Mouse (Mus musculus): ENCODE data around the gene Nr2c2. TPM values are rescaled to one million over a fixed set of nuclear protein-coding genes. Genes with fewer than 3 reads are reported as not detected.
"Not testable (repeated sequence)": the region's sequence is repeated elsewhere in the genome, so short reads cannot be mapped to it uniquely, and the experiment has no call there.

The Nr2c2 gene
- total and polyA plus RNA-seq, 2 experiments from 2014 or later: 31.8 to 80.7 TPM

DNA sequence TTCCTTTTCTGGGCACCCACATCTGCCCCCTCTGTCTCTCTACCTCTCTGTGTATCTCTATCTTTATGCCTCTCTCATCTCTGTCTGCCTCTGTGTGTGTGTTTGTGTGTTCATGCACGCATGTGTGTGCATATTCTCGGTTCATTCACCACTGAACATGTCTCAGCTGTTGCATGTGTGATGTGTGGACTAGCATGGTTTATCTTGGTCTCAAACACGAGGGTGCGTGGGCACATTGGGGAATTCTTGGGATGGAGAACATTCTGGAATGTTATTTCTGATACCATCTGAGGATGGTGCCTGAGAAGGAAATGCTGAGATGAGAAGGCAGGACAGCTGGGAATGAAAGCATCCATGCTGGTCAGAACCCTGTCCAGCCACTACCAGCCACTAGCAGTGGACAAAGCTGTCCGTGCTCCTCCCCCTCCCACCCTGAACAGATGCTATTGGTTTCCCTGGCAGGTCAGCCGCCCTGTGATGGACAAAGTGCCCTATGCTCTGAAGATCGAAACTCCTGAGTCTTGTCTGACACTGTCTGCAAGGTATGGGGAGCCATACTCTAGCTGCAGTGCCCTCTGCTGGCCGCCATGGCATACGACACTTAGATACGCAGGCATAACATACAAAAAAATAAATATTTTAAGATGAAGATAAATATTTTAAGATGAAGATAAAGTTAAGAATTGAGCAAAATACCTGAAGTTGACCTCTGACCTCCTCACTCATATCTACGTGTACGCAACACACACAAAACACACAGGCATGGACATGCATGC, 25.3 kb upstream of the Nr2c2 start:
- DNase-seq (ENCODE audit: low spot score) (peak; percentile 79), ATAC-seq (peak; percentile 52)
- Histone ChIP-seq H3K9me3 (ENCODE audit: low read length) (no peaks in the 10 kb centered on the region), H3K9ac (replicated peaks; ENCODE audit: low read length) (no peak overlapping the region), H3K4me1 (ENCODE audit: insufficient read depth, low read length) (no peaks in the 10 kb centered on the region), H3K27ac (no peak overlapping the region), H3K4me3 (ENCODE audit: low read length) (no peak overlapping the region), H3K36me3 (ENCODE audit: insufficient read depth, low read length) (no peaks in the 10 kb centered on the region), H3K4me2 (ENCODE audit: low read depth, low read length) (no peak overlapping the region), H3K27me3 (ENCODE audit: insufficient read depth, low read length) (no peaks in the 10 kb centered on the region)
- peak; percentile 82 for TF ChIP-seq CTCF (IDR thresholded peaks at IDR 0.05; ENCODE audit: low read depth)
- WGBS: 56% methylated on average over 12 of the region's 12 CpGs

DNA sequence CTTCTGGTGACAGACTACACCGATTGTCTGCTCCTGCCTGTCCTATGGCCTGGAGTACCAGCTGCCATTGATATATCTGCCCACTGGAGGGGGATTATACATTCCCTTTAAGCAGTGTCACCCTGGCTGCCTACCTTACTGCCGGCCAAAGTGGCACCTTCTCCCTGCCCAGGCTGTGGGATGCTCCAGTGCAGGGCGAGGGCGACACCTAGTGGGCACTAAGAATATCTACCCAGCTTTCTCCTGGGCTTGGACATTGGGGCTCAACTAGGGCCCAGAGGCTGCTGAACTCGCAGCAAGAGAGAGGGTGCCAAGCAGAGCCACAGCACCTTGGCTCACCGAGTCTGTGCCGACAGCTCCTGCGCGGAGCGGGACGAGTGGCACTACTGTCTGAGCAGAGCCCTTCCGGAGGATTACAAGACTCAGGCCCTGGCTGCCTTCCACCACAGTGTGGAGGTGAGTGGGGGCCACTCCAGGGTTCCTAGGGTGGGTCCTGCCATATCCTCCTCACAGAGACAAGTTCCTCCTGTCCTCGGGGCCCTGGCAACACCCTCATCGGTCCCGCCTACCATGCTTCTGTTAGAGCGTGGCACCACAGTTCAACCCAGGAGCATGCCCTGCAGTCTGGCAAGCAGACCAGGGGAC, 23.9 kb upstream of the Nr2c2 start:
- no peak overlapping the region for H3K4me3 ChIP-seq (ENCODE audit: low read length)
- no peaks in the 10 kb centered on the region for H3K36me3 ChIP-seq (ENCODE audit: insufficient read depth, low read length)
- H3K9me3 ChIP-seq (ENCODE audit: low read length): no peaks in the 10 kb centered on the region
- no peaks in the 10 kb centered on the region for H3K4me1 ChIP-seq (ENCODE audit: insufficient read depth, low read length)
- no peak overlapping the region for H3K9ac ChIP-seq (replicated peaks; ENCODE audit: low read length)
- 28% methylated on average over 16 of the region's 16 CpGs for WGBS
- DNase-seq (ENCODE audit: low spot score) (peak; percentile 87), ATAC-seq (peak; percentile 91)
- TF ChIP-seq CTCF (IDR thresholded peaks at IDR 0.05; ENCODE audit: low read depth): peak; percentile 100
- H3K4me2 ChIP-seq (ENCODE audit: low read depth, low read length): no peak overlapping the region
- no peaks in the 10 kb centered on the region for H3K27me3 ChIP-seq (ENCODE audit: insufficient read depth, low read length)
- no peak overlapping the region for H3K27ac ChIP-seq

DNA sequence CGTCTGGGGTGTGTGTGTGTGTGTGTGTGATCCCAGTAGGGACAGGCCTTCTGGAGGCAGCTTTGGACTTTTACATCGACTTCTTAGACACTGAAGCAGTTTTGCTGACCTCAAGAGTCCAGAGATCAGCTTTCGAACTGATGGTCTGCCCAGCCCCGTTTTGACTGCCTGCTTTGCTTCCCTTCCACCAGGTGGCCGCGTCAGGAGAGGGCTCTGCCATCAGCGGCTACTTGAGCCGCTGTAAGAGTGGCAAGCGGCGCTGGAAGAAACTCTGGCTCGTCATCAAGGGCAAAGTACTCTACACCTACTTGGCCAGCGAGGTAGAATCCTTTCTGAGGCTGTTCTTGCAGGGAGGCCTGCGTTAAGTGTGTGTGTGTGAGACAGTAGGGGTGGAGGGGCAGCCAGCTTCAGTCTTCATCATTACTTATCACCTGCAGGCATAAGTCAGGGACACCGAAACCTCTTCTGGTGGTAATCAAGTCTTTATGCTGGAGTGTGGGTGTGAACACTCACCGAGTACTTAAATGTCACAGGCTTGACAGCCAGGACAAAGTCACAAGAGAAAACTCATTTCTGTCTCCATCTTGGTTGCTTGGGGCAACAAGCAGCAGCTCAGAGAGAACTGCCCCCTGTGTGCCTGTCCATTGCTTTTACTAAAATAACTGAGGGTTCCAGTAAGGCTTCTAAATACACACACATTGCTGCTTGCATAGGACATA, 19.9 kb upstream of the Nr2c2 start:
- H3K9ac ChIP-seq (replicated peaks; ENCODE audit: low read length): no peak overlapping the region
- H3K9me3 ChIP-seq (ENCODE audit: low read length): no peaks in the 10 kb centered on the region
- H3K4me1 ChIP-seq (ENCODE audit: insufficient read depth, low read length): no peaks in the 10 kb centered on the region
- H3K4me3 ChIP-seq (ENCODE audit: low read length): no peak overlapping the region
- no peak overlapping the region for H3K4me2 ChIP-seq (ENCODE audit: low read depth, low read length)
- peak; percentile 41; the same call in 1 of the 2 replicates for TF ChIP-seq CTCF (IDR thresholded peaks at IDR 0.05; ENCODE audit: low read depth)
- ATAC-seq: no peak
- DNase-seq (ENCODE audit: low spot score): peak; percentile 19
- WGBS: 57% methylated on average over 15 of the region's 15 CpGs
- H3K27ac ChIP-seq: no peak overlapping the region
- H3K36me3 ChIP-seq (ENCODE audit: insufficient read depth, low read length): no peaks in the 10 kb centered on the region
- H3K27me3 ChIP-seq (ENCODE audit: insufficient read depth, low read length): no peaks in the 10 kb centered on the region

DNA sequence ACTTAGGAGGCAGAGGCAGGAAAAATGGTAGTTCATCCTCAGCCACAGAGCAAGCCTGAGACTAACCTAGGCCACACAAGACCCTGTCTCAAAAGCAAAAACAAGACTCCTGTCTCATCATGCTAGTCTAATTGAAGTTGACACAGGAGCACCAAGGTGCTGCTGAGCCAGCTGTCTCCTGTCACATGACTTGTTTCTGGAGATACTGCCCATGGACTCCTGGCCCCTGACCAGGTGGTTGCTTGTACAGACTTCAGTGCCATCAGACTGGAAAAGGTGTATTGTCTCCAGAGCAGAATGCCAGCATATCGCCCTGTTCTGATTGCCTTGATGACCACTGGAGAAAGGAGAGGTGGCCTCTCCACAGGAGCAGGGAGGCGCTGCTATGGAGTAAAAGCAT, 10.5 kb upstream of the Nr2c2 start:
- no peaks in the 10 kb centered on the region for H3K4me1 ChIP-seq (ENCODE audit: insufficient read depth, low read length)

DNA sequence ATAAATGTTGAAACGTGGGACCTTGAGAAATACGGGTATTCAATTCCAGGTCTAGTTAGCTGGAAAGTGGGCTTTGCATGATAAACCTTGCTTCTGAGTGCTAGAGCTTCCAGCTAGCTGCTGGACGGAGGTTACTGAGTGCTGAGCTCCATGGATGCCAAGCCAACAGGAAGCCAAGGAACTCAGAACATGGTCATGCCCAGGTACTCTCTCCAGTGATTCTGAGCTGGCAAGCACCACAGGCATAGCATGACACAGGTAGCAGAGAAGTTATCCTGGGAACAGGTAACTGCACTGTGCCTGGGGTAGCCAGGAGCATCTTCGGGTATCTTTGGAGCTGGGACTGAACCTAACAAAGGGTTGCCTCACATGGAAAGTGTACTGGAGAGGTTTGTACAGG, 8.4 kb upstream of the Nr2c2 start:
- H3K27ac ChIP-seq: no peak overlapping the region
- no peak overlapping the region for H3K4me2 ChIP-seq (ENCODE audit: low read depth, low read length)
- H3K4me3 ChIP-seq (ENCODE audit: low read length): no peak overlapping the region
- 85% methylated on average over 4 of the region's 4 CpGs for WGBS
- H3K36me3 ChIP-seq (ENCODE audit: insufficient read depth, low read length): no peaks in the 10 kb centered on the region
- no peak for TF ChIP-seq CTCF (IDR thresholded peaks at IDR 0.05; ENCODE audit: low read depth)
- no peaks in the 10 kb centered on the region for H3K4me1 ChIP-seq (ENCODE audit: insufficient read depth, low read length)
- H3K27me3 ChIP-seq (ENCODE audit: insufficient read depth, low read length): no peaks in the 10 kb centered on the region
- ATAC-seq: no peak
- no peak for DNase-seq (ENCODE audit: low spot score)
- no peak overlapping the region for H3K9ac ChIP-seq (replicated peaks; ENCODE audit: low read length)
- no peaks in the 10 kb centered on the region for H3K9me3 ChIP-seq (ENCODE audit: low read length)

More for the DNA sequence above, 10.5 kb upstream of the Nr2c2 start:
- Histone ChIP-seq H3K9me3 (ENCODE audit: low read length) (no peaks in the 10 kb centered on the region), H3K27ac (no peak overlapping the region), H3K27me3 (ENCODE audit: insufficient read depth, low read length) (no peaks in the 10 kb centered on the region), H3K4me2 (ENCODE audit: low read depth, low read length) (no peak overlapping the region), H3K36me3 (ENCODE audit: insufficient read depth, low read length) (no peaks in the 10 kb centered on the region), H3K9ac (replicated peaks; ENCODE audit: low read length) (no peak overlapping the region), H3K4me3 (ENCODE audit: low read length) (no peak overlapping the region)
- TF ChIP-seq CTCF (IDR thresholded peaks at IDR 0.05; ENCODE audit: low read depth): no peak
- DNase-seq (ENCODE audit: low spot score) (peak; percentile 20), ATAC-seq (peak; percentile 51)
- 89% methylated on average over 2 of the region's 2 CpGs for WGBS

DNA sequence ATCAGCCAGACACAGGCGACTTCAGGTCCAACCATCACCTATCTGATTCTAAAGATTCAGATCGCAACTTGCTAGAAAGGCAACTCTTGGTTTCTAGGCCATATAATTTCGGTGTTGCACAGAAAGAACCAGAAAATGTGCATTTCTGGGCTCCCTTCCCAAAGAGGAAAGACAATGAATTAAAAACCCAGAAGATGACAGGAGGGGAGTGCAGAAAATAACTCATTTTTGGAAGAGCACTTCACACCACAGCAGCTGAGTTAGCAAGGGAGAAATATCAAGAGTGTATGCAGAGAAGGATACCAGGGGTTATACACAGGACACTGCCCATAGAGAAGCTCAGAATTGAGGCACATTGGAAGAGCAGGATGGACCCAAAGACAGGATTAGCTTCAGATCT, 6.3 kb upstream of the Nr2c2 start:
- Histone ChIP-seq H3K36me3 (ENCODE audit: insufficient read depth, low read length) (no peaks in the 10 kb centered on the region), H3K27me3 (ENCODE audit: insufficient read depth, low read length) (no peaks in the 10 kb centered on the region), H3K4me2 (ENCODE audit: low read depth, low read length) (no peak overlapping the region), H3K9me3 (ENCODE audit: low read length) (no peaks in the 10 kb centered on the region), H3K9ac (replicated peaks; ENCODE audit: low read length) (no peak overlapping the region), H3K27ac (no peak overlapping the region), H3K4me3 (ENCODE audit: low read length) (no peak overlapping the region), H3K4me1 (ENCODE audit: insufficient read depth, low read length) (no peaks in the 10 kb centered on the region)
- DNase-seq (ENCODE audit: low spot score): no peak
- ATAC-seq: no peak
- no peak for TF ChIP-seq CTCF (IDR thresholded peaks at IDR 0.05; ENCODE audit: low read depth)
- 74% methylated on average over 3 of the region's 3 CpGs for WGBS

DNA sequence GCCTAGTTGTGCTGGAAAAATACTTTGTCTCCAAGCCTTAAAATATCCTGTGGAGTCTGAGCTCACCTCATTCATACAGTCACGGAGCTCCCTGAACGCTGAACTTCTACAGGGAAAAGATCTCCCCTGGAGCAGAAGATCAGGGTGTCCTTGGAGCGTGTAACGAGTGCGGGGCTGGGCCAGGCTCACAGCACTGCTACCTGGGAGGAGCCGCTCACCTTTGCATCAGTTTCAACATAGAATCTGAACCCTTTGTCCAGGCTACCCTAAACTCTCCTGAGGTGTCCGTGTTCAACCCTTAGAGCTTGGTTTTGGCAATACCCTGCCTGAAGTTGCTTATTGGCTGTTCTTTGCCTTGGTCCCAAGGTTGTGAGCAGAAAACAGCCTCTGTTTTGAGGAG, 2.0 kb upstream of the Nr2c2 start:
- not testable (repeated sequence) for H3K9me3 ChIP-seq (ENCODE audit: low read length); H3K9ac ChIP-seq (replicated peaks; ENCODE audit: low read length); H3K4me2 ChIP-seq (ENCODE audit: low read depth, low read length); H3K36me3 ChIP-seq (ENCODE audit: insufficient read depth, low read length); H3K27ac ChIP-seq; H3K4me1 ChIP-seq (ENCODE audit: insufficient read depth, low read length); DNase-seq (ENCODE audit: low spot score); H3K4me3 ChIP-seq (ENCODE audit: low read length); H3K27me3 ChIP-seq (ENCODE audit: insufficient read depth, low read length); ATAC-seq
- 84% methylated on average over 7 of the region's 7 CpGs for WGBS
